Mouse (Mus musculus) limb, embryonic 11.5 days (tissue): ENCODE data around the gene B4galt5. TPM values are rescaled to one million over a fixed set of nuclear protein-coding genes. Genes with fewer than 3 reads are reported as not detected.

ENCODE experiments used
- ATAC-seq: fragments of 200-750 bp; cut with Nextera tagmentation; 2 replicates; pipeline ENCODE4 v1.8.0; 2017; ENCODE audit warnings: low read depth; ENCODE audit not compliant: insufficient number of reproducible peaks, low FRiP score, low TSS enrichment
- DNase-seq: peaks from one replicate; pipeline ENCODE4 v3.0.0-alpha.2; 2015; ENCODE audit warnings: low spot score
- H3K27ac ChIP-seq: fragments of 300-500 bp; sonication (generic); replicated peaks from 2 replicates; pipeline ENCODE4 v1.5.1; 2014; ENCODE audit warnings: low read depth, mild to moderate bottlenecking, low read length
- H3K27me3 ChIP-seq: fragments of 300-500 bp; sonication (generic); 2 replicates; pipeline ENCODE4 v1.6.1; 2014; ENCODE audit warnings: mild to moderate bottlenecking, low read length, mixed read lengths; ENCODE audit not compliant: control insufficient read depth, insufficient read depth
- H3K36me3 ChIP-seq: fragments of 300-500 bp; sonication (generic); 2 replicates; pipeline ENCODE4 v1.6.1; 2014; ENCODE audit warnings: mild to moderate bottlenecking, low read length, moderate library complexity, mixed read lengths; ENCODE audit not compliant: control insufficient read depth, insufficient read depth
- H3K4me1 ChIP-seq: fragments of 300-500 bp; sonication (generic); 2 replicates; pipeline ENCODE4 v1.6.1; 2014; ENCODE audit warnings: low read length, mixed read lengths; ENCODE audit not compliant: control insufficient read depth, insufficient read depth
- H3K4me2 ChIP-seq: fragments of 300-500 bp; sonication (generic); 2 replicates; pipeline ENCODE4 v1.6.1; 2014; ENCODE audit warnings: low read depth, mild to moderate bottlenecking, moderate library complexity; ENCODE audit not compliant: severe bottlenecking
- H3K4me3 ChIP-seq: fragments of 300-500 bp; sonication (generic); 2 replicates; pipeline ENCODE4 v1.5.1; 2014; ENCODE audit warnings: low read depth, low read length
- H3K9ac ChIP-seq: fragments of 300-500 bp; sonication (generic); 2 replicates; pipeline ENCODE4 v1.6.1; 2014; ENCODE audit warnings: mild to moderate bottlenecking, low read length
- H3K9me3 ChIP-seq: fragments of 300-500 bp; sonication (generic); 2 replicates; pipeline ENCODE4 v1.6.1; 2016; ENCODE audit warnings: low read length; ENCODE audit not compliant: control insufficient read depth
- WGBS: fragments of 180-500 bp; shearing (Covaris S2); extraction: QIAGEN DNeasy Blood & Tissue Kit; methylation state at CpG from one replicate; pipeline ENCODE4 v1.1.7; 2014; 5-methylcytosine and 5-hydroxymethylcytosine counted together
- polyA plus RNA-seq: library from polyadenylated mRNA; unstranded; fragments of >200 nt; fragmentation: Nextera tagmentation; extraction: Ambion mirVana; gene quantifications from 2 replicates; pipeline ENCODE4 v1.2.1, GENCODE M21; 2014

B4galt5 gene
- polyA plus RNA-seq, 1 experiment from 2014 or later: 15.9 TPM

DNA sequence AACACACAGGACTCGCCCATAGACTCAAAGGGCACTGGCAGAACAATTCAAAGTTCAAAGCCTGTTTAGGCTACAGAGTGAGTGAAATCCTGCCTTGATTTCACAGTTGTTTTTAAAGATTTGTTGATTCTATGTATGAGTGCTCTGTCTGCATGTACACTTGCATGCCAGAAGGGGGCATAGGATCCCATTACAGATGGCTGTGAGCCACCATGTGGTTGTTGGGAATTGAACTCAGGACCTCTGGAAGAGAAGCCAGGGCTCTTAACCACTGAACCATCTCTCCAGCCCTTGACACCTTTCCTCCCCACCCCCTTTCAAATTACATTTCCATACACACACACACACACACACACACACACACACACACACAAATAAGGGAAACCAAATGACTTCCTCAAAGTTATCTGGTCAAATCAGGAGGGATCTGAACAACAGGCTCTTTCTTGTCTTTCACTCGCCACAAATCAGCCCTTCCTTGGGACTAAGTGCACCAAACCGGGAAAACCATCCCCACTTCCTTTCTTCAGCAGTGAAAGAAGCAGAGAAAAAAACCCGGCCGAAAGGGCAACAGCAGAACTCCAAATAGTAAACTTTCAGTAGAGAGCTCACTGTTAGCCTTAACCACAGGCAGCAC is 4.0 kb downstream of the B4galt5 start:
- Histone ChIP-seq H3K27me3 (no peaks in the 10 kb centered on the region), H3K9ac (no peak overlapping the region), H3K4me2 (no peak overlapping the region), H3K9me3 (no peaks in the 10 kb centered on the region), H3K27ac (no peak overlapping the region), H3K4me3 (no peak overlapping the region), H3K36me3 (no peaks in the 10 kb centered on the region), H3K4me1 (peaks cover 4% of the 10 kb centered on the region)
- WGBS: 35% methylated on average over 5 of the region's 5 CpGs
- no peak for ATAC-seq
- no peak for DNase-seq

DNA sequence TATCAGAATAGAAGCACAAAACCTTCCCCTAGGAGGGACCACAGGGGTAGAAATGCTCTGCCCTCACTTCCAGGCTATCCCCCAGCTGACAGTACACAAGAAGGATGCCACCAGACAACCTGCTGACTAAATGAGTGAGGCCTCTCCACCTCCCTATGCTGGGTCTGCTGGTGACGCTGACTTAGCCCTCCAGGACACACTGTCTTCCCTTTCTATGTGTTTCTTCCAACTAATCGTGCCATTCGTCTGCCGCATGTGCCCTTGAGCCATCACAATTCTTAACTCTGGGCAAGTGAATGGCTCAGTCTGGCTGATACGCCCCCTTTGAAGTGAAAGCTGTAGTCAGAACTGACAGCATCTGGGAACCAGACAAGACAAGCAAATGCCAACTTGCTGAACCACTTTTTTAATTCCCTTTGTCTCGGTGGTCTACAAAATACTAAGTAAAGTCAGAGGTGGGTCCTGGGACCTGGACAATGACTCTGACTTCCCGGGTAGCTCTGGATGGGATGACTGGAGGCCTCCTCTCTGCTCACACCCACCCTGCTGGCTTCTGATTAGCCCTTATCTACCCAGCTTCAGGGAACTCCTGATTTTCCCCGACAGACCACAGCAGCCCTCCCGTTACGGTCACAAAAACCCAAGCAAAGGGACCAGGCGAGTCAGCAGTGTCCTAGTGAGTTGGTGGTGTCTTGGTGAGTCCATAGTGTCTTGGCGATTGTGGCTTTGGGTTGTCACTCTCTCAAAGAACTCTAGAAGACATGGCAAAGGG is 5.4 kb downstream of the B4galt5 start:
- no peak overlapping the region for H3K4me2 ChIP-seq
- peaks cover 4% of the 10 kb centered on the region for H3K4me1 ChIP-seq
- H3K27me3 ChIP-seq: no peaks in the 10 kb centered on the region
- no peaks in the 10 kb centered on the region for H3K36me3 ChIP-seq
- ATAC-seq (no peak), DNase-seq (no peak)
- H3K4me3 ChIP-seq: no peak overlapping the region
- H3K9ac ChIP-seq: no peak overlapping the region
- WGBS: 69% methylated on average over 12 of the region's 12 CpGs
- no peak overlapping the region for H3K27ac ChIP-seq
- no peaks in the 10 kb centered on the region for H3K9me3 ChIP-seq

DNA sequence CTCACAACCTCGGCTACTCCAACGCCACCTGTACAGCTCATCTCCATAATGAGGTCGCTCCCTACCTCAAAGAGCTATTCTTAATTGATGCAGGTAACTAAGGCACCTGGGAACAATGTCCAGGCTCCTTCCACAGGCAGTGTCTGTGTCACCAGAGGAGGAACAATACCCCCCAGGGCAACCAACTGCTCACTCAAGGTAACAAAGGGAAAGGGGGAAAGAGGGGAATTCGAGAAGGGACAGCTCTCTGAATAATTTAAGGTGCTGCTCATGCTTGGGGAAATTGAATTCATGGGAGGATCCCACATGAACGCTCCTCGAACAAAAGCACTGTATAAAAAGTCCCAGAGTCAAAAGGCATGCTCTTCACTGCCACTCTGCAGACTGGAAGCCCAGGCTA is 6.1 kb downstream of the B4galt5 start:
- no peaks in the 10 kb centered on the region for H3K9me3 ChIP-seq
- ATAC-seq: no peak
- H3K4me2 ChIP-seq: no peak overlapping the region
- no peak overlapping the region for H3K4me3 ChIP-seq
- H3K27ac ChIP-seq: no peak overlapping the region
- no peak overlapping the region for H3K9ac ChIP-seq
- H3K27me3 ChIP-seq: no peaks in the 10 kb centered on the region
- no peaks in the 10 kb centered on the region for H3K36me3 ChIP-seq
- DNase-seq: no peak
- H3K4me1 ChIP-seq: peaks cover under 1% of the 10 kb centered on the region
- WGBS: 74% methylated on average over 6 of the region's 6 CpGs

GRCm38 (mm10) chr2:167337580-167337979 is 11.4 kb downstream of the B4galt5 start:
- DNase-seq (no peak), ATAC-seq (no peak)
- no peak overlapping the region for H3K27ac ChIP-seq
- no peak overlapping the region for H3K9ac ChIP-seq
- no peak overlapping the region for H3K4me3 ChIP-seq
- H3K27me3 ChIP-seq: no peaks in the 10 kb centered on the region
- no peak overlapping the region for H3K4me2 ChIP-seq
- WGBS: 61% methylated on average over 2 of the region's 2 CpGs
- H3K4me1 ChIP-seq: no peaks in the 10 kb centered on the region
- H3K36me3 ChIP-seq: no peaks in the 10 kb centered on the region
- H3K9me3 ChIP-seq: no peaks in the 10 kb centered on the region

DNA sequence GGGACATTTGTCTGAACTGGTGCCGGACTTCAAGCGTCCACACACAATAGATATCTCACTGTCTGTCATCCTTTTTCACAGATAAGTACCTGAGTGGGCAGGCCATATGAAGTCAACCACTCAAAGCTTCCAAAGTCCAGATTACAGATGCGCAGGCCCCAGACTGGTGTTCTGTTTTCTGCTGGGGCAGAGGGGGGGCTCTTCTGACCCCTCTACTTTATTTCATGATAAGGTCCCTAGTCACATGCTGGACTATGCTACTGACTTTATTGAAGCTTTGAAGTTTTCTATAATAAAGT is 11.8 kb downstream of the B4galt5 start:
- H3K4me3 ChIP-seq: no peak overlapping the region
- H3K4me2 ChIP-seq: no peak overlapping the region
- H3K9ac ChIP-seq: no peak overlapping the region
- H3K4me1 ChIP-seq: no peaks in the 10 kb centered on the region
- ATAC-seq: no peak
- H3K27ac ChIP-seq: no peak overlapping the region
- no peaks in the 10 kb centered on the region for H3K9me3 ChIP-seq
- no peaks in the 10 kb centered on the region for H3K27me3 ChIP-seq
- H3K36me3 ChIP-seq: no peaks in the 10 kb centered on the region
- 78% methylated on average over 3 of the region's 3 CpGs for WGBS
- DNase-seq: no peak

- ATAC-seq (no peak), DNase-seq (no peak)
- Histone ChIP-seq H3K4me2 (no peak overlapping the region), H3K27ac (no peak overlapping the region), H3K27me3 (no peaks in the 10 kb centered on the region), H3K9ac (no peak overlapping the region), H3K4me1 (no peaks in the 10 kb centered on the region), H3K9me3 (no peaks in the 10 kb centered on the region), H3K4me3 (no peak overlapping the region), H3K36me3 (no peaks in the 10 kb centered on the region)
- 79% methylated on average over 10 of the region's 10 CpGs for WGBS
Measured at GRCm38 (mm10) chr2:167336384-167337213, 12.4 kb downstream of the B4galt5 start.

DNA sequence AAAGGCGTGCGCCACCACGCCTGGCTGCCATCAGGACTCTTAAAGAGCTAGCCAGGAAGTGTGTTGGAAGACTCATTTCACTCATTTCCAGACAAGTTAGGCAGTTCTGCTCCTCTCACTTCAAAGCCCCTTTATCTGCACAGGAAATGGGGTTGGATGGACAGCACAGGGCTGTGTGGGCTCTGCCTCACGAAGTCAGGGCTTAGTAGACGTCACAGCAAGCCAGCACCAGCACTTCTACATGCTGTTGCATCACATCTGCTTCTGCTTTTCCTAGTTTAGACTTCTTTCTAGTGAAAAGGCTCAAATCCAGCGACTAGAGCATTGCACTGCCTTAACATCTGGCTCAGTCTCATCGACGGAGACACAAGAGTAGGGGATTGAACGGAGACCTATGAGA is 13.9 kb downstream of the B4galt5 start:
- no peaks in the 10 kb centered on the region for H3K36me3 ChIP-seq
- H3K27ac ChIP-seq: no peak overlapping the region
- no peak overlapping the region for H3K4me2 ChIP-seq
- no peaks in the 10 kb centered on the region for H3K9me3 ChIP-seq
- no peaks in the 10 kb centered on the region for H3K27me3 ChIP-seq
- ATAC-seq: no peak
- WGBS: 70% methylated on average over 9 of the region's 9 CpGs
- H3K4me1 ChIP-seq: no peaks in the 10 kb centered on the region
- H3K4me3 ChIP-seq: no peak overlapping the region
- H3K9ac ChIP-seq: no peak overlapping the region
- DNase-seq: no peak

DNA sequence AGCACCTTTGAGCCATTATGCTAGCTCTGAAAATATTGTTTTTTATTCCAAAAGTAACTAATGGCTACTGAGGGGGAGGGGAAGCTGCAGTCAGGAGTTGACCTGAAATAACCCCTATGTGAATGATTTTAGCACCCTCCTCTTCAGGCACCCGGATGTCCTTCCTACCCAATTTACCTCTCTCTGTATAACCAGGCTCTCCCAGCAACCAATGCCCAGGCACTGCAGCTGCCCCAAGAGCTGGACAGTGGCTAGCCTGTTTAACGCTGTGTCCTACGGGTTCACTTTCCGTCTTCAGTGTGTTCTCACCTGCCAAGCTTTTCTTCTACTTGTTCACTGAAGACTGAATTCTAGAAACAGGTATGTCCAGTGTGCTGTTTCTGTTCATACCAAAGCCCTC is 14.7 kb downstream of the B4galt5 start:
- no peak for ATAC-seq
- H3K9ac ChIP-seq: no peak overlapping the region
- no peak overlapping the region for H3K4me3 ChIP-seq
- DNase-seq: no peak
- no peaks in the 10 kb centered on the region for H3K9me3 ChIP-seq
- WGBS: 79% methylated on average over 4 of the region's 4 CpGs
- no peaks in the 10 kb centered on the region for H3K4me1 ChIP-seq
- no peaks in the 10 kb centered on the region for H3K36me3 ChIP-seq
- no peaks in the 10 kb centered on the region for H3K27me3 ChIP-seq
- H3K4me2 ChIP-seq: no peak overlapping the region
- H3K27ac ChIP-seq: no peak overlapping the region
